Mouse (Mus musculus) adrenal gland, postnatal 4 days (tissue): ENCODE results near the gene Tpst2. TPM values are rescaled to one million over a fixed set of nuclear protein-coding genes. Genes with fewer than 3 reads are reported as not detected.

Experiments
- DNase-seq, 2 experiments: peaks; one replicate each; pipeline ENCODE4 v3.0.0; 2021 to 2022; ENCODE audit warnings: low spot score in 2 of 2, mixed read lengths in 2 of 2
- total RNA-seq, 2 experiments: library from RNA; stranded (reverse); gene quantifications; 2 replicates each; pipeline ENCODE4 v1.2.3; 2021

The Tpst2 gene
- total RNA-seq, 2 experiments from 2014 or later, result 135 to 140 TPM

DNA sequence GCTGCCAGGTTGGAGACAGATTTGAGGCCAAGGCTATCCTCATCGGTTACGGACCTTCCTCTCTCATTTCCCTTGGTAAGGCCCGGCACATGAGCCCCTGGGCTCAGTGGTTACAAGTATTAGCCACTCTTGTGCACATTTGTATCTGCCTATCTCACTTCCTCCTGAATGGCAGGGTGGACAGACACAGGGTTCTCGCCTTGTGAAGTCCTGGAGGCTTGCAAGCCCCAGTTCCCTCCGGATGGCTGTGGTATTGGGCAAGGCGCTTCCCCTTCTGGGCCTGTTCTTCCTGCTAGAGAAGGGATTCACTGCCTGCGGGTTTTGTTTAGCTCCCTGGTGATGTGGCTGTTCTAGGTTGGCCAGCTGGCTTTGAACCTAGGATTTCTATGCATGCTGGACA, 3.7 kb downstream of the Tpst2 start:
- no peak for DNase-seq

DNA sequence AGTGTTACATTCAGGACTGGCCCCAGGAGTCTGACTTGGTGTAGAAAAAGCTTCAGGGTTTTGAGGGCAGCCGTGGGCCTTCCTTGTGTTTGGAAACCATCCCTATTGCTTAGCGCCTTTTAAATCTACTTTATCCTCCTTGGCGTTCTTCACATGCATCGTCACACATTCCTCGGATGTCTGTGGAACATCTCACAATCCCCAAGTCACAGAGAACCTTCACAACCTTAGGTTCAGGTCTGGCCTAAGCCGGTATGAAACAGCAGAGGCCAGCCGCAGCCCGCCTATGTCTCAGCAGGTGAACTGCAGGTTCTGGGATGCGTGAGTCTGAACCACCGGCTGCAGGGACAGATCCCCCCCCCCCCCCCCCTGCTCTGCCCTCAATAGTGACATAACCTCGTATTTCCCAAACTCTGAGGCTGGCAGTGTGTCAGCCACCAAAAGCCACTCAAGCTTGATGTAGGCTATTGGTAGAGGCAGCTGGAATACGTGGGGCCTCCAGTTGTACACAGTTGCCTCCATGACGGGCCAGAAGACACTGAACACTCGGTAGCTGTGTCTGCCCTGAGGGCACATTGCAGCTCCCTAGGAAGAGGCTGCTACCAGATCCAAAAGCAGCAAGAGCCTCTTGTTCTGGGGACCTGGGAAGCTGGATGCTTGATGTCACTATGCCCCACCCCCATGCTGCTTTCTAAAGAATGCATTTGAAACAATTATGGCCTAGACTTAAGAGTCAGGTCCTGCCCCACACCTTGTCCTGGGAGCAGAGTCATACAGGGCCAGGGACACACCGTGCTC, 4.6 kb downstream of the Tpst2 start:
- DNase-seq, result no peak

DNA sequence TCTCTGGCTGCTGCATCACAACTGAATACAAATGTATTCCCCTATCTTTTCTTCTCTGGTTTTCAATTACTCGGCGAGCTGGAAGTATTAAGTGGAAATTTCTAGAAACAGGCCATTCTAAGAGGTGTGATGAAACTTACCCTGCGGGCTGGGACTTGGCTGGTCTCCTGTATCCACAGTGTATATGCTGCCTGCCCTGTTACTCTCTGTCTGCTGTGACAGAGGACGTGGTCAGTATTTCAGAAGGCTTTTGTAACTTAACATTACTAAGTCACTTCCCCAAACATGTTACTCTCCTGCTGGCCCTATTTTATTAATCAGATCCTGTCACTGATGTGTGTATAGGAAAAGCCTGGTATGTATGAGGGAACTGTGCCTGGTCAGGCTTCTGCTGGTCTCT, 5.2 kb downstream of the Tpst2 start:
- no peak for DNase-seq

DNA sequence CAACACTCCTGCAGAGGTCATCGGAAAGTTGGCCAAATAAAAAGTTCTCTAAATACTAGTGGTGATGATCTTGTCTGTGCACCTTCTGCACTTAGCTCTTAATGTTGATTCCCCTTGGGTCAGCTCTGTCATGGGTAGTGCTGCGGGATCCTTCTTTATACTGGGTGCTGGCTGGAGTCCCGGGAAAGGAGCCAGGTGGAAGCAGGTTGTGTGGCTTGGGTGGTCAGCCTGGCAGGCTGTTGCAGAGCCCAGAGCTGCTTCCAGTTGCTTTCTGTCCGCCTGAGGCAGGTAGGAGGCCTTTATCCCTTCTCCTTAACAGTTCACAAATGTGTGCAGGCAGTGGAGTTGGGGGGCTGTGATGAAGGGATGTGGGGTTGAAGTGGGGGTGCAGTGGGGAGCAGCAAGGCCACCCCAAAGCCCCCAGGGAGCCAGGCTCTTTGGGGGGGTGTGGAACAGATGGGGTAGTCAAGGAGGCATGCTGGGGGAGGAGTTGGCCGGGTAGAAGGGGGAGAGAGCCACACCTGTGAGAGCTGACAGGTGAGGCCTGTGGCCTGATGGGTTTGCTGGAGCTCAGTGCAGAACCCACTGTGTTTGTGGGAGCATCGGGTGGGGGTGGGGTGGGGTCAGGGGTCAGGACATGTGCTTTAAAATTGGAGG, 5.8 kb downstream of the Tpst2 start:
- no peak for DNase-seq

DNA sequence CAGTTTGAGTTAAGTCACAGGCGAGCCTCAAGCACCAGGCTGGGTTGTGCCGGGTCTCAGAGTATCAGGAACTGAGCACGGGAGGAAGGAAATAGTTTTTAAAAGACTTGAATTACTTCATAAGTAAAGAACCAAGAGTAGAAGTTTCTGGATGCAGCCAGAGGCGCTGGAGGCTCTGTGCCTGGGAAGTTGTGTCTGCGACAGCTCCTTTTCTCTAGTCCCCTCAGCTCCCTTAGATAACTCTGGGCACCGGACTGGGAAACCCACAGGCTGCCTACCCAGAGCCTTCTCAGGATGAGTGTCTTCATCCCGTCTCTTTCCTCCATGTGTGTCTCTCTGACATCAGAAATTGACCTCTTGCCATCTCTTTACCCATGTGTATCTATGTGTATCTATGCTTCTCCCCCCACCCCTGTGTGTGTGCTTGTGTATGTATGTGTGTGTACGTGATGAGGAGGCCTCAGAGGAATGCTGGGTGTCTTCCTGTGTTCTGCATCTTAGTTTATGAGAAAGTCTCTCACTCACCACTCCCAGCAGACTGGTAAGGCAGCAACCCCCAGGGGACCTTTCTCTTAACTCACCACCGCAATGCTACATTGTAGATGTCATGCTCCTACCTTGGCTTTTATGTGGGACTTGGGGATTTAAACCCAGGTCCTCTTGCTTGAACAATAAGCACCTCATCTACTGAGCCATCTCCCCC, 6.4 kb downstream of the Tpst2 start:
- DNase-seq, result no peak

DNA sequence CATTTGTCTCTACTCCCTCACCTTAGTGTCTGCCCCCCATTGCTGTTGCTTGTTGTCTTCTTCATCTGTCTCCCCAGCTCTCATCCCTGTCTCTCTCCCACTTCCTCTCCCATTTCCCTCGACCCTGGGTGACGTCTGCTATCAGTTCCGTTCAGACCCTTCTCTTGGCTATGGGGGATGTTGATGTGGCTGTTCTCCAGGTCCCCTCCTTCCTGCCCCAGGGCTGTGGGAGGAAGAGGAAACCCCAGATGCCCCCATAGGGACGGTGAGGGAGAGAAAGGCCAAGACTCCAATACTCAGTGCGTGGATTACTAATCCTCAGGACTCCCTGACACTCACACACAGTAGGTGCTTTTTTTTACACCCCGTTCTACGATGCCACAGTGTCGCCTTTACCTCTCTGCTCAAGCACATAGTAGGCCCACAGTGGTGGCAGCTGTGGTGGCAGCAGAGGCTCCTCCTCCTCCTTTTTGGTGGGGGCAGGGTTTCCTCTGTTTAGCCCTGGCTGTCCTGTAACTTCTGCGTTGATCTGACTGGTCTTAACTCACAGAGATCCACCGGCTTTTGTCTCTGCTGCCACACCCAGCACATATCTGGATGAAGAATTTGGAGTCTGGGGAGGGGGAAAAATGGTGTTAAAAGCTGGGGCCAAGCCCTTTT, 7.2 kb downstream of the Tpst2 start:
- no peak for DNase-seq

DNA sequence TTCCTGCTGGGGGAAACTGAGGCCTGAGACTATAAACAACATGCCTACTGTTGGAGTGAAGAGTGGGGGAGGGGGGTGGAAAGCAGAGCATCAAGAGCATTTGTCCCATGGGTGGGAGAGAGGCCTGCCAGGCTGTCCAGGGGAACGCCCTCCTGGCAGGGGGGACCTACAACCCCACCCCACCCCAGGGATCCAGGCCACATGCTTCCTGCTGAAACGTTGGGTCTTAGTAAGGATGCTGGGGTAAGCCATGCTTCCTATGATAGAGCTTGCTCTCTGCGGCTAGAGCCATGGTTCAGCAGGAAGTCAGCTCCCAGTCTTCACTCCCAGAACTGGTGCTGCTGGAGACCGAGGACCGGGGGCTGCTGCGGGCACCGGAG, 7.7 kb downstream of the Tpst2 start:
- DNase-seq, result no peak

DNA sequence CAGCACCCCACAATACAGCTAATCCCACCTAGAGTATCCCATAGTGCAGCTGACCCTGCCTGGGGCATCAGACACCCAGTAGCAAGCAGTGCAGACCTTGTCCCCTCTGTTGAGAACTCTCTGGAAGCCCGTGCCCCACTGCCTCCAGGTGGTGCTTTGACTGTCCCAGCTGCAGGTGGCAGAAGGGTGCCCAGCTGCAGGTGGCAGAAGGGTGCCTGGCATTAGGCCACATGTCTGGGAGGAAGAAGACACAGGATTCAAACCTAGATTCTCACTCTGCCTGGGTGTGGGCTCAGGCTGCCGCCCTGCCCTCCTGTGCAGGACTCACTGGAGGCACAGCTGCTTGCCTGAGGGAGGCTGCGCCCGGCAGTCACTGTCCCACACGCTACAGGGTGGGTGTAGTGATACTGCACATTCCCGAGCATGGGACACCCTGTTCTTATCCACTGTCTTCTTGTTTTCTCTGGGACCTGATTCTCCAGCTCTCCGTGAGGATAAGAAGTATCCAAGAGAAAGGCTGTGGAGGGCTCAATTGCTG, 9.1 kb downstream of the Tpst2 start:
- no peak for DNase-seq

DNA sequence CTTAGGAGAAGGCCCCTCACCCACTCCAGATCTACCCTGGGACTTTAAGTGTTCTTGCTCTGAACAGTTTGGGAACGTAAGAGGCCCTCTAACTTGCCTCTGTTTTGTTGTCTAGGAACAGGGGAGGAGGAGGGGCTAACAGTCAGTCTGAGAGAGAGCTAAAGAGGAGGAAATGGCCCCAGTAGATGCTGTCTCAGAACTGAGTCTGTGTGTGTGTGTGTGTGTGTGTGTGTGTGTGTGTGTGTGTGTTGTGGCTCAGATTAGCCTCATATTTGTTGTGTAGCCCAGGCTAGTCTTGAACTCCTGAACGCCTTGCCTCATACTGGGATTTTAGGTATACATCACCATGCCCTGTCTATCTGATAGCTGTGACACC, 10.1 kb downstream of the Tpst2 start:
- no peak for DNase-seq

DNA sequence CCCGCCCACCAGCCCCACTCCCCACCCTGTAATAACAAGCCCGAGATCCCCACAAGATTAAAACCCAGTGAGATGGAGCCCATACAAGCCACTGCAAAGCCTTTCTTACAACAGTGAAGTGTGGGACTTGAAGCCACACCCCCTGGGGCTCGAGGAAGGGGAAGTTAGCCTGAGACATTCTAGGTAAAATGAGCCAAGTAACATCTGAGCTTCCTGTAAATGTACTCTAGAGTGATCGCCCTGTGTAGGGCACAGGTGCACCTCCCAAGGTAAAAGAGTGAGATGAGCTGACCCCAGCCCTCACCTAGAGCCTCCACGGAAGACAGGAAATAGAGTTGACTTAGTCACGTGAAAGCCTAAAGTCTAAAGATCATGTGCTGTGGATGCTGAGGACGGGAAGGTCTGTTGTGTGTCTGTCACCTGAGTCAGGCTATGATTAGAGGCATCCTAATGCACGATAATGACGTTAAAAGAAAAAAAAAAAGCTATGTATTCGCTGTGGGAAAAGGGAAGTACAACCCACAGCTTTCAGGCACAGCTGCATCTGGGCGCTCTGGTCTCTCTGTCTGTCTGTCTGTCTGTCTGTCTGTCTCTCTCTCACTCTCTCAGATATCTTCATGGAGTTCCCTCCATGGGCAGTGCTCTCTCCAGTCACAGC, 10.6 kb downstream of the Tpst2 start:
- DNase-seq, result no peak

DNA sequence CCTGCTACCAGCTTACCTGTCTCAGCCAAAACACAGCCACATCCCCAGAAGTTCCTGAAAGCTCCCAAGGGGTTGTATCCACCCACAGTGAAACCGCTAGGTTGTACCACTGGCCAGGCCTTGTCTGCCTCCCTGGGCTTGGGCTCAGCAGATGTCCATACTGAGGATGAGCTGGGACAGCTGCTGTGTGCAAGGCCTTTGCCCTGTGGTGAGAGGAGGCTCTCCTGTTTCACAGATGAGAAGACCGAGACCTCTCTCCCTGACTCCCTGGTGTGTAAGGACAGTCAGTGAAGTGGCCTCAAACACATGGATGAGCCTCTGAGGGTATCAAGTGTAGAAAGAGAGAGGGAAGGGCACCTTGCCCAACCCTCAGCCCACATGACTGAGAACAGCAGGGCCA, 11.2 kb downstream of the Tpst2 start:
- no peak for DNase-seq

DNA sequence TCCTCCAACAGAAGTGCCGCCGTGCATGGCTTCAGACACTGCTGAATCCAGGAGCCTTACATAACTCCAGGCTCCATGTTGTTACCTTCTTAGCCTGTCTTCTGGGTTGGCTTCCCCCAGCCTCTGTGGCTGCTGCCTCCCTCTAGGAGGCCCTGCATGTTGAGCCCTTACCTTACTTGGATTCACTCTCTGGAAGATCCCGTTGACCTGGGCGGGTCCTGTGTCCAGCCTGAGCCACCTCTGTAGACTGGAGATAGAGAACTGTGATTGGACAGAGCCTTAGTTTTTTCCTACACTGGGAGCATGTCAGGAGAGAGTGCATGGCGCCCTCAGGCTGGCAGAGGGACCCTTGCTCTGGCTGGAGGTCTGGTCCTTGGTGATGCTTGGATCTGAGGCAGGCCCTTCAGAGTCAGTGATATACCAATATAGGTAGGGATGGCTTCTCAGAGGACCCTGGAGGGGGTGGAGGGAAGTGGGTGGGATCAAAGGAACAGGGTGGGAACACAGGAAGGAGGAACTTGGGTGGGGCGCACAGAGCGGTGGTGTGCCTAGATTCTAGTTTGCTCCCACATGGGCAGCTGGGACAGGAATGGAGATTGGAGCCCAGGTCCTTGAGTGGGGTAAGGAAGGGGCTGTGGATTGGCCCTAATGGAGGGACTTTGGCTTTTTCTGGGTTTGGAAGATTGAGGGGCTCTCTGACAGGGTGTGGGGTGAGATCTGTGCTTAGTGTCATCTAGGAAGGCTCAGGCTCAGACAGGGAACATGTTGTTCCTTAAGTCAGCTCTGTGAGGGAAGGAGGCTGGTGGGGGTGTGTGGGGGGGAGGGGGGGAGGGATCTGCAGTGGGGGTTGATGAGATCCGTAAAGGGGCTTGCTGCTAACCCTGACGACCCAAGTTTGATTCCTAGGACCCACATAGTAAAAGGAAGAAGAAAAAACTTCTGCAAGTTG, 12.0 kb downstream of the Tpst2 start:
- no peak for DNase-seq

DNA sequence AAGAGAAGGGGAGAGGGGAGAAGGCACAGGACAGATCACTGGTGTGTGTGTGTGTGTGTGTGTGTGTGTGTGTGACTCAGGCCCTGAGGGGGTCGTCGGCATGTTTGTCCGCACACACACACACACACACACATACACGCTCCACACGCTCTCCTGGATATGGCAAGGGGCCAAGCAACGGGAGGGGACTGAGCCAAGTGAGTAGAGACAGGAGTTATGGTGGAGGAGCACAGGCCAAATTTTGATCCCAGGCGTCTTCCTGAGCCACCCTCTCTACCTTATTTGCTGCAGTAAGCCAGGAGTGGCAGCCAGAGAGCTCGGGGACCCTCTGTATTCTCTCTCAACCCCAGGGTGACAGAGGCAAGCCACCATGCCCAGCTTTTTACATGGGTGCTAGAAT, 12.7 kb downstream of the Tpst2 start:
- no peak for DNase-seq

DNA sequence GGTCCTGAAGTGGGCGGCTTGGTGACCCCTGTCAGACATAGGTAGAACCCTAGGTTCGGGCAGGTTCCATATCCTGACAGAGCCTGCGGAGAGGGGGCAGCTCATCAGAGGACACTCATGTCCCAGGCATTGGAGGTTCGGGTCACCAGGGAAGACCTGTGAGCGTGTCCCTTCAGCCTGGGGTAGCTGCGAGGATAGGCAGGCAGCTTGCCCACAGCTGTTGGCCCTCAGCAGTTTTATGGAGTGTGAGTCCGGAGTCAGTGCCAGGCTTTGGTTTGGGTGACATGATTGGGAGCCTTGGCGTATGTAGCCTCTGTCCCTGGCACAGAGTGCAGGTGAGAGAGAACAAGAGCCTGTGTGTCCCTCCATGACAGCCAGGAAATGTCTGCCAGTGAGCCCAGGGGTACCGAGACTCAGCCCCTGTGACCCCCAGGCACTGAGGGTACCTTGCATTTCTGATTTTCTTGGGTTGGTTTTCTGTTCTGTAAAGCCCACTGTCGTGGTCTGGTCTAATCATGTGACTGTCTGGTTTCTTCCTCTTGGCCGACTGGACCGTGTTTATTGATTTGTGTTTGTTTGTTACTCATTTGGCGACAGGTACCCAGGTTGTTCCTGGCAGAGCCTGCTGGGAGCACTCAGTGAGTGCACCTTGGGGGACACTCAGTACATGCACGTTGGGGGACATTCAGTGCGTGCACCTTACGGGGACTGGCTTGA, 13.5 kb downstream of the Tpst2 start:
- no peak for DNase-seq

DNA sequence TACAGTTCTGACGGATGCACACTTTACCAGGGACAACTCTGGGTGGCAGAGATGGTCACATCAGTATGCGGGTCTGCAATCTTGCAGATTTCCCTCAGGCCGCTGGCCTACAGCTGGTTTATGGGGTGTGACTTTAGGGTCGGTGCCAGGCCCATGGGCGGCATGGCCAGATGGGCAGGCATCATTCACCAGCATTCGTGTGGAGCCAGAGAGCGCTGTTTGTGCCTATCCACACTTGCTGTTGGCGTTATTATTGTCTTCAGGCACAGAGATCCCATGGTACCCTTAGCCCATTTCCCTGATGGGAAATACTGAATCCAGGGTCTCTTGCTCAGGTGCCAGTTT, 14.0 kb downstream of the Tpst2 start:
- no peak for DNase-seq

DNA sequence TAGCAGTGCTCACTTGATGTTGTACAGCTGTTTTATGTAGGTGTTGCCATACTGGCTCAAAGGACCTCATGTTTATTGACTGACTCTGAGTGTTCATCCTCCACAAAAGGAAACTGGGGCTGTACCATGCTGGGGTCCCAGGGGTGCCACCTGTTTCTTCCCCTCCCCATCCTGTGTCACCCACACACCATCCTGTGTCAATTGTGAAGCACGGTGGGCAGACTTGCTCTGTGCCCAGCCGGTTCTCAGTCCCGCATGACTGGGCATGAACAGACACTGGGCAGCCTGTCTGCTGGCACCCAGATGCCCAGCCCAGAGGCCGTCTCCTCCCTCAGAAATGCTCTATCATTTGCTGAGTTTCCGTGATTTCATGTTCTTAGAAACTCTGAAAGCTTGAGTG, 15.4 kb downstream of the Tpst2 start:
- DNase-seq, result no peak

DNA sequence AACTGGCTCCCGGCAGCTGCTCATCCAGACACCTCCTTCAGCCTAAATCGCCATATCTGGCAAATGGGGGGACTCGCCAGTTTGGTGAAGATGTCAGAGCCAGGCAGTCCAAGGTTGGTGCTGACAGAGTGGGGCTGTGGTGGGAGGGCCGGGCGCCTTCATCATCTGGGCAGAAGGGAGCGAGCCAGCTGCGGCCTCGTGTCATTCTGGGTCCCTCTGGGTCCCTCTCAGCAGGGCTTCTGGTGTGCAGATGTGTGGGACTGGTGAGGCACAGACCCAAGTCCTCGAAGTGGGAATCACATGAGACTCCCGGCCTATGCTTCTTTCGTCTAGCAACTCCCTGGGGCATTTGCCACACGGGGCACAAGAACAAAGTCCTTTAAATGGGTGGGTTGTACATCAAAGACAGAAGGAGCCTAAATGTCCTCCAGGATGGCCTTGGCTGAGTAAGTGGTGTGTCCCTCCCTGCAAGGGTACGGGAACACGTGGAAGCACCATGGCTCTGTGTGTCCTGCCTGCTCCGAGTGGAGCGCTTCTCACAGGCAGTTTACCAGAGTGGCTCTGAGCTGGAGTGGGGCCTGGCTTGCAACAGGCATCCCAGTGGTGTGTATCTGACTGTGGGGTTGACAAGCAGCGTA, 16.0 kb downstream of the Tpst2 start:
- DNase-seq, result no peak

DNA sequence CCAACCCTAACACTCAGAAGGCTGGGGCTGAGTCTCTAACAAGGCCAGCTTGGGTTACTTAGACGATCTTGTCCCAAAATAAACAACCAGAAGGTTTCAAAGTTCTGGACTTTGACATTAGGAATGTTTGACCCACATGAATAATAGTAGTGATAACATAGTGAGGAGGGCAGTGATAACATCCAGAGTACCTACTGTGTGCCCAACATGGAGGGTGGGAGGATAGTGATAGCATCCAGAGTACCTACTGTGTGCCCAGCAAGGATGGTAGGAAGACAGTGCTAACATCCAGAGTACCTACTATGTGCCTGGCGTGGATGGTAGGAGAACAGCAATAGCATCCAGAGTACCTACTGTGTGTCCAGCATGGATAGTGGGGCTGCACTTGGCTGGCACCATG, 17.3 kb downstream of the Tpst2 start:
- DNase-seq, result no peak

DNA sequence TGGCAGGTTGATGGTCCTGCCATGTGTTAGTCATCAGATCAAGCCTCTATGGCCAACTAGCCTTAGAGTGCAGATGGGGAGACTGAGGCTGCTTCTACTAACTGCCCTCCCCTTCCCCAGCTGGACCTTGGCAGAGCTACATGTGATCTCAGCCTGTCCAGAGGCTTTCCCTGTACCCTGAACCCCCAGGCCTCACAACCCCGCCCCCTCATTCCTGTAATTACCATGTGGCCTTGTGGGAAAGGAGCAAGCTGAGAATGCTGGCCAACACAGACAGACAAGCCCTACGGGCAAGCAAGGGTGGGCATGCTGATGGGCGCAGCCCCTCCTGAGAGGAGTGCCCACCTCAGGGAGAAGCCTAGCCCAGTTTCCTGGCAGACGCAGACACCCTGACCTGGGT, 18.2 kb downstream of the Tpst2 start:
- no peak for DNase-seq
